Mouse (Mus musculus) gastrocnemius, adult 8-10 months (tissue): Measurements from ENCODE around the gene Trnau1ap. TPM values are rescaled to one million over a fixed set of nuclear protein-coding genes. Genes with fewer than 3 reads are reported as not detected.

ENCODE experiments used
- total RNA-seq, 4 experiments: library from RNA; stranded (reverse); gene quantifications; 2 replicates each; pipeline ENCODE4 v1.2.4; 2022

Trnau1ap gene
- total RNA-seq, 4 experiments from 2014 or later, result 9.4 to 13.4 (median 11.1) TPM

Other genes starting within 250 kb of the Trnau1ap start
- gene Oprd1, start 185.1 kb downstream of the Trnau1ap start, total RNA-seq, result under 1 TPM in 1 of 4 experiments, not detected in 3; 0.07 TPM
- 10 to 100 TPM; 25.1 to 30.9 (median 28.0) TPM for gene Ythdf2, start 117.2 kb downstream of the Trnau1ap start, total RNA-seq
- gene Gmeb1, start 67.9 kb downstream of the Trnau1ap start, total RNA-seq, result 10 to 100 TPM in 1 of 4 experiments, 1 to 10 TPM in 3; 7.4 to 11.0 (median 7.9) TPM
- gene Taf12, start 55.2 kb downstream of the Trnau1ap start, total RNA-seq, result 10 to 100 TPM; 35.4 to 47.2 (median 38.4) TPM
- 1 to 10 TPM in 1 of 4 experiments, under 1 TPM in 1, not detected in 2; 0.58 to 1.5 TPM for gene Rab42, start 26.2 kb downstream of the Trnau1ap start, total RNA-seq
- 1 to 10 TPM; 4.8 to 8.4 (median 8.1) TPM for gene Rcc1, start 24.1 kb upstream of the Trnau1ap start, total RNA-seq
- 10 to 100 TPM; 10.2 to 13.1 (median 10.9) TPM for gene Phactr4, start 93.0 kb upstream of the Trnau1ap start, total RNA-seq
- gene Med18, start 134.4 kb upstream of the Trnau1ap start, total RNA-seq, result 1 to 10 TPM; 2.2 to 4.9 (median 3.4) TPM
- gene Sesn2, start 181.0 kb upstream of the Trnau1ap start, total RNA-seq, result 1 to 10 TPM; 2.1 to 2.5 (median 2.2) TPM
- 10 to 100 TPM; 48.3 to 57.9 (median 49.7) TPM for gene Atpif1, start 204.1 kb upstream of the Trnau1ap start, total RNA-seq
- 10 to 100 TPM; 34.4 to 50.4 (median 38.8) TPM for gene Dnajc8, start 206.0 kb upstream of the Trnau1ap start, total RNA-seq
- 1 to 10 TPM in 1 of 4 experiments, under 1 TPM in 3; 0.15 to 1.0 (median 0.50) TPM for gene Ptafr, start 234.5 kb upstream of the Trnau1ap start, total RNA-seq